Mouse (Mus musculus) midbrain, embryonic 14.5 days (tissue): ENCODE data around the gene Galnt12. TPM values are rescaled to one million over a fixed set of nuclear protein-coding genes. Genes with fewer than 3 reads are reported as not detected.
"Not testable (repeated sequence)": the region's sequence is repeated elsewhere in the genome, so short reads cannot be mapped to it uniquely, and the experiment has no call there.

Experiments
- ATAC-seq: fragments of 200-750 bp; cut with Nextera tagmentation; 2 replicates; pipeline ENCODE4 v1.8.0; 2017; ENCODE audit warnings: moderate number of reproducible peaks, moderate library complexity; ENCODE audit not compliant: low FRiP score, low TSS enrichment
- DNase-seq: peaks from one replicate; pipeline ENCODE4 v3.0.0-alpha.2; 2015
- H3K27ac ChIP-seq: fragments of 300-500 bp; sonication (generic); replicated peaks from 2 replicates; pipeline ENCODE4 v1.5.1; 2014; ENCODE audit warnings: mild to moderate bottlenecking, low read depth, low read length, moderate library complexity
- H3K27me3 ChIP-seq: fragments of 300-500 bp; sonication (generic); 2 replicates; pipeline ENCODE4 v1.6.1; 2014; ENCODE audit warnings: low read length, control low read depth, mixed read lengths; ENCODE audit not compliant: control insufficient read depth, insufficient read depth
- H3K36me3 ChIP-seq: fragments of 300-500 bp; sonication (generic); 2 replicates; pipeline ENCODE4 v1.6.1; 2014; ENCODE audit warnings: low read length, control low read depth; ENCODE audit not compliant: control insufficient read depth, insufficient read depth
- H3K4me1 ChIP-seq: fragments of 300-500 bp; sonication (generic); 2 replicates; pipeline ENCODE4 v1.6.1; 2014; ENCODE audit warnings: mild to moderate bottlenecking, antibody characterized with exemption, low read length, control low read depth; ENCODE audit not compliant: control insufficient read depth, insufficient read depth
- H3K4me2 ChIP-seq: fragments of 300-500 bp; sonication (generic); 2 replicates; pipeline ENCODE4 v1.6.1; 2014; ENCODE audit warnings: mild to moderate bottlenecking, low read length, moderate library complexity
- H3K4me3 ChIP-seq: fragments of 300-500 bp; sonication (generic); replicated peaks from 2 replicates; pipeline ENCODE4 v1.5.1; 2014; ENCODE audit warnings: low read depth, low read length
- H3K9ac ChIP-seq: fragments of 300-500 bp; sonication (generic); replicated peaks from 2 replicates; pipeline ENCODE4 v1.6.1; 2014; ENCODE audit warnings: mild to moderate bottlenecking, low read length, moderate library complexity
- H3K9me3 ChIP-seq: fragments of 300-500 bp; sonication (generic); 2 replicates; pipeline ENCODE4 v1.6.1; 2016; ENCODE audit warnings: low read length, control low read depth, mixed read lengths; ENCODE audit not compliant: control insufficient read depth
- WGBS: fragments of 180-500 bp; shearing (Covaris S2); extraction: QIAGEN DNeasy Blood & Tissue Kit; methylation state at CpG from one replicate; pipeline ENCODE4 v1.1.7; 2014; 5-methylcytosine and 5-hydroxymethylcytosine counted together
- polyA plus RNA-seq: library from polyadenylated mRNA; unstranded; fragments of >200 nt; fragmentation: Nextera tagmentation; extraction: Ambion mirVana; gene quantifications from 2 replicates; pipeline ENCODE4 v1.2.1, GENCODE M21; 2014

Galnt12 gene
- polyA plus RNA-seq, 1 experiment from 2014 or later = 3.1 TPM

DNA sequence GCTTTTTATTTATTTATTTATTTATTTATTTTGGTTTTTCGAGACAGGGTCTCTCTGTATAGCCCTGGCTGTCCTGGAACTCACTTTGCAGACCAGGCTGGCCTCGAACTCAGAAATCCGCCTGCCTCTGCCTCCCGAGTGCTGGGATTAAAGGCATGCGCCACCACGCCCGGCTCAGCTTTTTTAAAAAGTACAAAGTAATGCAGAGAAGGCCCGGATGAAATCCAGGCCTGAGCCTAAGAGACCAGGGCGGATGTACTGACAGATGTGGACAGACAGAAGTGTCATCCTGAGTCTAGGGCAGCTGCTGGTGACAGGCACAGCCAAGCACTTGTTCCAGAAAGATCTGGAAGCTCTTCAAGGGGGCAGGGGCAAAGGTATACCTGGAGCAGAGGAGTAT, 36.5 kb upstream of the Galnt12 start:
- not testable (repeated sequence) for H3K9me3 ChIP-seq, H3K4me3 ChIP-seq, H3K9ac ChIP-seq, H3K4me2 ChIP-seq, H3K36me3 ChIP-seq, H3K27me3 ChIP-seq, DNase-seq, ATAC-seq, H3K27ac ChIP-seq
- peaks cover 12% of the 10 kb centered on the region; the same call in 1 of the 2 replicates for H3K4me1 ChIP-seq
- 94% methylated on average over 9 of the region's 9 CpGs for WGBS

GRCm38 (mm10) chr4:47055570-47056080, 36.1 kb upstream of the Galnt12 start:
- peak overlapping the region; percentile 71 for H3K4me2 ChIP-seq
- no peak overlapping the region for H3K4me3 ChIP-seq
- no peak overlapping the region for H3K27ac ChIP-seq
- ATAC-seq = no peak
- no peaks in the 10 kb centered on the region for H3K36me3 ChIP-seq
- WGBS = 98% methylated on average over 6 of the region's 6 CpGs
- H3K9me3 ChIP-seq = no peaks in the 10 kb centered on the region
- H3K9ac ChIP-seq = no peak overlapping the region
- DNase-seq = no peak
- no peaks in the 10 kb centered on the region for H3K27me3 ChIP-seq
- peaks cover 9% of the 10 kb centered on the region; the same call in 1 of the 2 replicates for H3K4me1 ChIP-seq

DNA sequence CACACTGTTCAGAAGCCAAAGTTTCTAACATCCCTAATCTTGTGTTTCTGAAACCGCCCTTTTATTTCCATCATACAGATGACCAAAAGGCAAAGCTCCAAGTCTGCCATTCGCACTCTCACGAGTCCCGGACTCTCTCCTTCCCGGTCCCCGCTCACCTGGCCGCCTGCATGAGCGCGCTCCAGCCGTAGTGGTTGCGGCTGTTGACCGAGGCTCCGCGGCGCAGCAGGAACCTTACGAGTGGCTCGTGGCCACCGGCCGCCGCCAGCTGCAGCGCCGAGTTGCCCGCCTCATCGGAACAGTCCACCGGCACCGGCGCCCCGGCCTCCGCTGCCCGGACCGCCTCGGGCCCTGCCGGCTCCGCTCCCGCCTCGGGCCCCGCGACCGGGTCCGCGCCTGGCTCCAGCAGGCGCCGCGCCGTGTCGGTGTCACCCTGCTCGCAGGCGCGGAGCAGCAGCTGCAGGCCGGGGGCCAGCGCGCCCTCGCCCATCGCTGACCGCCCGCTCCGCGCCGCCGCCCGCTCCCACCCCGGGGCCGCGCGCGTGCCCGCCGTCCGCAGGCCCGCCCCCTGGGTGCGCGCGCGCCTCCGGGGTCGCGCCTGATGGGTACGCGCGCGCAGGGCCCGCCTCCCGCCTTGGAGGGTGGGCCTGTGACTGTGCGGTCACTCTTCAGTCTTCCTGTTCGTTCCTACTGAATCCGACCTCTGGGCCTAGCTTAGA, 34.8 kb upstream of the Galnt12 start, which contains the start of gene Anks6:
Anks6 (minus strand) TSS at position 637 of the 719 bp plus-strand sequence.
- peak within 1 kb of the TSS; percentile 71 for H3K4me2 ChIP-seq
- ATAC-seq (peak; percentile 90), DNase-seq (peak; percentile 93)
- under 1% methylated on average over 85 of the region's 86 CpGs for WGBS
- no peaks in the 10 kb centered on the region for H3K27me3 ChIP-seq
- H3K9me3 ChIP-seq = no peaks in the 10 kb centered on the region
- 0 out of 2 replicates have a peak, but pooled peaks cover 5% of the 10 kb centered on the region for H3K4me1 ChIP-seq
- H3K9ac ChIP-seq = peak within 1 kb of the TSS; percentile 82
- peak within 1 kb of the TSS; percentile 68 for H3K4me3 ChIP-seq
- H3K36me3 ChIP-seq = no peaks in the 10 kb centered on the region
- peak within 1 kb of the TSS; percentile 82 for H3K27ac ChIP-seq

GRCm38 (mm10) chr4:47057510-47058325, 34.0 kb upstream of the Galnt12 start:
- WGBS = 37% methylated on average over 25 of the region's 25 CpGs
- H3K4me2 ChIP-seq = peak overlapping the region; percentile 71
- H3K9me3 ChIP-seq = no peaks in the 10 kb centered on the region
- 0 out of 2 replicates have a peak, but pooled peaks cover 5% of the 10 kb centered on the region for H3K4me1 ChIP-seq
- H3K4me3 ChIP-seq = peak overlapping the region; percentile 68
- peak overlapping the region; percentile 82; the same call in 1 of the 2 replicates for H3K27ac ChIP-seq
- peak overlapping the region; percentile 82 for H3K9ac ChIP-seq
- no peaks in the 10 kb centered on the region for H3K36me3 ChIP-seq
- ATAC-seq (0 out of 2 replicates have a peak, but pooled peaks have one; percentile 36), DNase-seq (peak; percentile 14)
- H3K27me3 ChIP-seq = no peaks in the 10 kb centered on the region

DNA sequence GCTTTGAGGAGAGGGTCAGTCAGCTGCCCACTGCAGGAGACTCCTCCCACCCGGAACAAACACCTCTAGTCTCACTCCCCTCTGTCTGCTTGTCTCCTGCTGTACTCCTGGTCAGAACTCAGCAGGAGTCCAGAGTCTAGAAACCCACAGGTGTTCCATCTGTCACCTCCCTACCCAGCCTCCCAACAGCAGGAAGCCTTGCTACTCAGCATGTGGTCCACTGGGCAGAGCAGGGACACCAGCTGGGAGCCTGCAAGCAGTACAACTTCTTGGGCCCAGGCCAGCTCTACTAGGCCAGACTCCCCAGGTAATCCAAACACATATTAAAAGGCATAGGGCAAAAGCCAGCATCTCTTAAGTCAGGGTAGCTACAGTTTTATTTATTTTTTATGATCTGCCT, 30.8 kb upstream of the Galnt12 start:
- Histone ChIP-seq H3K4me2 (no peak overlapping the region), H3K4me3 (no peak overlapping the region), H3K27ac (no peak overlapping the region), H3K4me1 (0 out of 2 replicates have a peak, but pooled peaks cover 4% of the 10 kb centered on the region), H3K27me3 (no peaks in the 10 kb centered on the region), H3K9ac (no peak overlapping the region), H3K9me3 (no peaks in the 10 kb centered on the region), H3K36me3 (no peaks in the 10 kb centered on the region)
- WGBS = 18% methylated on average over 1 of the region's 1 CpGs
- DNase-seq (no peak), ATAC-seq (no peak)

DNA sequence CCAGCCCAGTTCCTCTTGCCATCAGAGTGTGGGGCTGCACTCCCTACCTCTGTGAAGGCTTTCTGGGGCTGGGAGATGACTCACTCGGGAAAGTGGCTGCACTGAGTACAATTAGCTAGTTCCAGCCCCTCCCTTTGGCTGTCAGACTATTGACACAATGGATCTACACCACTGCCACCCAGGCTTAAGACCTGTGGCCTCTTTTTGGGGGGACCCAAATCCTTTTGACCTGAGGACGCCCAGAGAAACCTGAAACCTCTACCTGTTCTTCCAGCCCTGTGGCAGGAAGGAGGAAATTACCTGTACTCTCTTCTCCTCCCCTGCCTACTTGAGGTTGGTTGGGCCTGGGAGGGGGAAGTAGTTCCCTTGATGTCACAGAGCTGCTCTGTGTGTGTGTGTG, 16.7 kb upstream of the Galnt12 start:
- 34% methylated on average over 2 of the region's 2 CpGs for WGBS

GRCm38 (mm10) chr4:47079997-47080646, 11.6 kb upstream of the Galnt12 start:
- Histone ChIP-seq H3K36me3 (no peaks in the 10 kb centered on the region), H3K9ac (no peak overlapping the region), H3K27me3 (no peaks in the 10 kb centered on the region), H3K4me2 (no peak overlapping the region), H3K9me3 (no peaks in the 10 kb centered on the region), H3K4me1 (no peaks in the 10 kb centered on the region), H3K27ac (no peak overlapping the region), H3K4me3 (no peak overlapping the region)
- WGBS = 92% methylated on average over 17 of the region's 17 CpGs
- DNase-seq (no peak), ATAC-seq (no peak)

More for the DNA sequence above, 16.7 kb upstream of the Galnt12 start:
- no peaks in the 10 kb centered on the region for H3K9me3 ChIP-seq
- no peaks in the 10 kb centered on the region for H3K27me3 ChIP-seq
- H3K36me3 ChIP-seq = no peaks in the 10 kb centered on the region
- H3K9ac ChIP-seq = no peak overlapping the region
- ATAC-seq (no peak), DNase-seq (no peak)
- H3K27ac ChIP-seq = no peak overlapping the region
- H3K4me2 ChIP-seq = no peak overlapping the region
- no peaks in the 10 kb centered on the region for H3K4me1 ChIP-seq
- H3K4me3 ChIP-seq = no peak overlapping the region

DNA sequence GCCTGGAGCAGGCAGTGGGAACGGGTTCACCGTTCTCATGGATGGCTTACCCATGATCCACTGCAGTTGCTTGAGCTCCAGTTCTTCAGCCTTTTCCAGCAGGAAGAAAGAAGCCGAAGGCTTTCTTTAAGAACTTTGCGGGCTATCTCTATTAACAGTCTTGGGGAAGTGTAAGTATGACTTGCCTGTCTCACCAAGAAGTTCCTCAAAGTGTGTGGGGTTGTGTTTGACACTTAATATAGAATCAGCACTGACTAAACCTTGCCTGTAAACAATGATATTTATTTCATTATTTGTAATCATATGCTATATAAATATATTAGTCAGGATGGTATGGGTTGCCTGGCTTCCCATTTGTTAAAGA, 11.1 kb upstream of the Galnt12 start:
- no peaks in the 10 kb centered on the region for H3K27me3 ChIP-seq
- H3K4me3 ChIP-seq = no peak overlapping the region
- H3K4me1 ChIP-seq = no peaks in the 10 kb centered on the region
- 97% methylated on average over 4 of the region's 4 CpGs for WGBS
- H3K27ac ChIP-seq = no peak overlapping the region
- H3K9me3 ChIP-seq = no peaks in the 10 kb centered on the region
- no peak overlapping the region for H3K9ac ChIP-seq
- no peak for ATAC-seq
- H3K36me3 ChIP-seq = no peaks in the 10 kb centered on the region
- no peak overlapping the region for H3K4me2 ChIP-seq
- no peak for DNase-seq
